Mouse (Mus musculus) adrenal gland, adult (tissue): ENCODE results near the gene Psenen.

Experiments used
- DNase-seq, 2 experiments: peaks; one replicate each; pipeline ENCODE4 v3.0.0; 2022 to 2023; ENCODE audit warnings: low spot score in 1 of 2; ENCODE audit not compliant: inconsistent age in 2 of 2

Gene Psenen

DNA sequence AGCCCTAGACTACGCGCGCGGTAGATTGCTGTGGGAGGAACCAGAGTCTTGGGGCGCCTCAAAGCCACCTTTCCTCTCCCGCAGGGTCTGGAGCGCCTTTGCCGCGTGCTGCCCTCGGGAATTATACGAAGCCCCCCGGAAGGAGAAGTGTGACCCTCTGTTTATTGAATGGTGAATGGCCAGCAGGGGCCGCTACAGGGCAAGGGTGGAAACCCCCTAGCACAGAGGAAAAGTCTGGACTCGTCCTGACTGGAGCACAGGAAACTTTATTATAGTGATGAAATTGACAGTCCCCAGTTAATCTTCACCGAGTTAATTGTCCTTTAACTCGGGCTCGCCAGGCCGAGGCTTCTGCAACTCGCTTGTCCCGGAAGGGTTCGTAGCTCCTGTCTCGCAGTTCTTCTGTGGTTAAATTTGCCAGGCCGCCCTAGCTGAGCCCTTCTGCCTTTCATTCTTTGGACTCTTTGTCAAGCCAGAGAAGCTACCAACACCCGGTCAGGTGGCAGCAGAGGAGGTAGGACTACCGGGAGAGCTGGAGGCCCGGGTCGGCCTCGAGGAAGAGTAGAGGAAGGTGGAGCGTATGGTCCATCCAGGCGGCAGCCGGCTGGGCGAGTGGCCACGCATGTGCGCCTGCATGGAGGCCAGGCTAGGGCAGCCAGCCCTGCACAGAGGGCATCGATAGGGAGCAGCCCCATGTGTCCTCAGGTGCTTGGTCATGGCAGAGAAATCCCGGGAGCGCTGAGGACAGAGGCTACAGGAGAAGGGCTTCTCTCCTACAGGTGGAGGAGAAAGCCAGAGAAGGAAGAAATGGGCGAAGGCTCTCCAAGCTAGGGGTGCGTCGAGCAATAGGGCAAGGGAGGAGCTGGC is 26.2 kb upstream of the Psenen start:
- DNase-seq: peak; percentile 87 to 96

GRCm38 (mm10) chr7:30588676-30589434 is 25.4 kb upstream of the Psenen start, which contains the start of gene Kmt2b:
Gene Kmt2b, minus strand, starts transcription at chr7:30588726.
- DNase-seq: peak; percentile 99

DNA sequence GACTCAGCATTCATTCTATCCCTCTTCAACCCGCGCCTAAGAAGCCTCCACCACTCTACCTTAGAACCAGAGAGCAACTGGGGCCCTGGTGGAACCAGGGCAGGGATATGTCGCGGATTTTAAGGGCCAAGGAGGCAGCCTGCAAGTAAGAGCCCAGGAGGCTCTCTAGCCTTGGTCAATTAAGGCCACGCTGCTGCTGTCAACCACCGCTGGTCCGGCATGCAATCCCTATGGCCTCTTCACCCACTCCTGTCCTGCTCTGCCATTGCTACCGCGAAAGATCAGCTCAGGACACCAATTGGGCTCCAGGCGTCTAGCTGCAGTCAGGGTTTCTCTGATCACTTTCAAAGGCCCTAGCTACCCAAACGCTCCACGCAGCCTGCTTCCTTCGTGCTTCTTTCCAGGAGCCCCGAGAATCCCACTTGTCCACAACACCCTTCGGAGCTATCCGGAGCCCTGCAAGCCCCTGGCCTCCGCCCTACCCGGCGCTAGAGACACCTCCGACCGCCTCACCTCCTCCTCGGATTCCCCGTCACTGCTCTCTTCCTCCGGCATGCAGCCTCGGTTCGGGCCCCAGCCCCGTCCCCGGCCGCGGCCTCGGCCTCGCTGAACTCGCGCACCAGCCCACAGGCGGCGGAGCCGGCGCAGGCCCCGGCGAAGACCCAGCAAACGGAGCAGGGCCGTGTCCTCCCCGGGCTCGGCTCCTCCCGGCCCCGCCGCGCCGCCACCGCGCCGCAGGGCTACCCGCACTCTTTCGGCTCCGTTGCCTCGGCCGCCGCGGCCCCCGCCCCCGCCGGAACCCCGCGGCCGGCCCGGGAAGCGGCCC is 24.6 kb upstream of the Psenen start:
- peak in 1 of 2 experiments; percentile 91 for DNase-seq

GRCm38 (mm10) chr7:30586455-30587020 is 23.1 kb upstream of the Psenen start:
- peak in 1 of 2 experiments; percentile 66 for DNase-seq

- peak in 1 of 2 experiments; percentile 40 for DNase-seq
Observed at GRCm38 (mm10) chr7:30585170-30585569, 21.7 kb upstream of the Psenen start.

DNA sequence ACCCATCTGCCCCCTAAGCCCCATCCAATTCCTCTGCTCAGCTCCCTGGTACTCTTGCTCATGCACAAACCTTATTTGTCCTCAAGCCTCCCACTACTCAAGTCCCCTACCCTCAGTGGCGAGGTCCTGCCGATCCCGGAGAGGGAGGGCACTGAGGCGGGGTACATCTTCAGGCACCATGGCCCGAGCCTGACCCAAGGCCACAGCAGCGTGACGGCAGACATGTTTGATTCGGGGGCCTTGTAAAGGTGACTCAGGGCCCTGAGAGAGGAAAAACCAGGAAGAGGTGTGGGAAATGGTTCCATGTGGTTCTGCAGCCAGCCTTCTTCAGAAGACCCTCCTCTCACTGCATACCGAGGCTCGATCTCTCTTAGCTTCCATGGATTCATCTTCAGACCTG is 20.9 kb upstream of the Psenen start:
- peak in 1 of 2 experiments; percentile 73 for DNase-seq

DNA sequence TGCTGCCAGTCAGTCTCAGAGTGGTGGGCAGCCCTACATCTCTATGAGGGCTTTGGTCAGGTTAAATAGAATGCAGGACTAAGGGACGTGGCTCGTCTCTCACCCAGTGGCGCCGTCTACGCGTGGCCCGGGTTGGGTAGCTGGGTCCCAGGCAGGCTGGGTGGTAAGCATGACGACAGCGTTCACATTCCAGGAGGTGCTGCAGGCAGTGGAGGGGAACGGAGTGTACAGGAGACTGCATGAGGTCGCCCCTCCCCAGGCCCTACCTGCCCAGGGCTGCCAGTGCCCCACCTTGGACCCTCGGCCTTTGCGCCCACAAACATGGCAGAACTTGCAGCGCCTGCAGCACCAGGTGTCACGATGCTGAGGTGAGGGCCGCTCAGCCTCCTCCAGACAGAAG is 18.1 kb upstream of the Psenen start:
- DNase-seq: peak in 1 of 2 experiments; percentile 31

- DNase-seq: peak in 1 of 2 experiments; percentile 10
Observed at GRCm38 (mm10) chr7:30579950-30580349, 16.5 kb upstream of the Psenen start.

DNA sequence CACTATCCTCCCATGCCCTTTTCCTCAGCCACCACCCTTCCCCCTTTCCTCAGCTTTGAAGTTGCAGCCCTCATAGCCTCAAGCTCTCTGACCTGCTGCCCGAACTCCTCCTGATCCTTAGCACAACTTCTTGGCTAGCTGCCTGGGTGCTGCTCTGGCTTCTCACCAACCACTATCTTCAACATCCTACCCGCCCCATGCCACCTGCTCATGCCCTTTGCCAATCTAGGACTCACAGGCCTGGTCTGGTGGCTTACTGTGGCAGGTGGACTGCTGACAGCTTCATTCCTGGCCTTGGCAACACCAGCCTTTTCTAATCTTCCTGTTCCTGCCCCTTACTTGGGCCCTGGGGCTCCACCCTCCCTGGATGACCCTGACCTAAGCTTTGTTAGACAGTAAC is 9.5 kb upstream of the Psenen start:
- peak; percentile 78 to 90 for DNase-seq

- DNase-seq: no peak
Observed at GRCm38 (mm10) chr7:30572389-30572788, 9.0 kb upstream of the Psenen start.

- no peak for DNase-seq
Observed at GRCm38 (mm10) chr7:30567555-30567954, 4.1 kb upstream of the Psenen start.

DNA sequence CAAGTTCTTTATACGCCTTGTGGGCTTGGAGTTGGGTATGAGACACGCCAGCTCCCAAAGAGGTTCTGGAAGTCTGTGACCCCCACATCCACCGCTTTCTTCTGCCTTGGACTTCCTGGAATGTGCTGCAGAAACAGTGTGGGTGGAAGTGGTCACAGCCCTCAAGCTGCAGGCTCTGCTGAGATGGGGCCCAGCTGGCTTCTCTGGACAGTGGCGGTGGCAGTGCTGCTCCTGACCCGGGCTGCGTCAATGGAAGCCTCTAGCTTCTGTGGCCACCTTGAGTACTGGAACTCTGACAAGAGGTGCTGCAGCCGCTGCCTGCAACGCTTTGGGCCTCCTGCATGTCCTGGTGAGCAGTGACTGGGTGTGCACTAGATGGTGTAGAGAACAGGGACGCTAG is 2.6 kb upstream of the Psenen start:
- DNase-seq: no peak

DNA sequence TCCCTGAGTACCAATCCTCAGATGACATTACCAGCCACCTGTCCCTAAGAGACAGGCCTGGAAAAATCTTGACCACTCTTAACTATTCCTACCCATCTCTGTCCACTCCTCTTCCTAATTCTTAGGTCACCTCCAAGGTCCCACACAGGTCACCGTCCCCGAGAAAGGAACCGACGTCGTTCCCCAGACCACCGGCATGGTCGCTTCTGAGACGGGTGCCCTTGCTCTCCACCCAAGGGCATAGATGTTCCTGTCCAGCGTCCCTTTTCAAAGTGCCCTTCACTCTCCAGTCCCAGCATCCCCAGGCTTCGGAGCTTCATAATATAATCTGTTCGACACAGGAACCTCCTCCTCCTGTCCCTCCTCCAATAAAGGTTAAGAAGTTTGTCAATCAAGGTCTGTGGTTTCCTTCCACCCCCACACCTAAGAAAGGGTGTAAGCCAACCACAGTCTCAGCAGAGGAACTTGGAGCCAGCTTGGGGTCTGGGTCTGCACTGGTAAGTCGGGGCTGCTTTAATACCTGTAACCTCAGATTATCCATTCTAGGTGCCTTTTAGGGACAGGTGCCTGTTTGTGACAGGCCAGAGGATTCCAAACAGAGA is 1.6 kb upstream of the Psenen start, which contains the start of gene Igflr1:
Gene Igflr1, plus strand, starts transcription at position 458 of the 602 bp plus-strand sequence.
- DNase-seq: peak in 1 of 2 experiments; percentile 9

DNA sequence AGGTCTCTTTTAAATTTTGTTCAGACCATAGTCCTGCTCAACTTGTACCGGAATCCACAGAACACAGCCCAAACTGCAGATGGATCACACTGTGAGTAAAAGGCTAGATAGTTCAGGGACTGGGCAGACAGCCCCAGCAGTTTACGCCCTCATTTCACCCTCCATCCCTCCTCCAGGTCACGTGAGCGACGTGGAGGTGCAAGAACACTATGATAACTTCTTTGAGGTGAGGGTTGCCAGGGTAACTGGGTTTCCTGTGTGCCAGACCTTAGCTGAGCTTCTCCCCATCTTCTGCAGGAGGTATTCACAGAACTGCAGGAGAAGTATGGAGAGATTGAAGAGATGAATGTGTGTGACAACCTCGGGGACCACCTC is 466 bp upstream of the Psenen start:
- no peak for DNase-seq

- no peak for DNase-seq
Observed at GRCm38 (mm10) chr7:30562526-30563116, 806 bp downstream of the Psenen start.

DNA sequence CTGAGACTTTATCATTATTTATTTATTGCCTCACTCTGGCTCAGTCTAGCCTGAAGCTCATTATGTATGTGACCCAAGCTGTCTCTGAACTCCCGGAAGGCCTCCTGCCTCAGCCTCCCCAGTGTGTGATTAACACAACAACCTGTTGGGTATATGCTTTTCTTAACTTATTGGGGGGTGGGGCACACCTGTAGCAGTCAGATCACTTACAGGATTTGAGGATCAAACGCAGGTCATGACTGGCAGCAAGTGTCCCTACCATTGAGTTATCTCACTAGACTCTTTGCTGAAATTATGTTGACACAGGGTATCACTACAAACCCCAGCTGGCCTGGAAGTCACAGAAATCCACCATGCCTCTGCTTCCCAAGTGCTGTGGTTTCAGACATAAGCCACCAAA is 3.1 kb downstream of the Psenen start:
- peak in 1 of 2 experiments; percentile 43 for DNase-seq

- DNase-seq: peak; percentile 98 to 99
Observed at GRCm38 (mm10) chr7:30559443-30559954, 3.9 kb downstream of the Psenen start, which contains the start of gene Lin37. Gene Lin37, minus strand, starts transcription at chr7:30559838.

- DNase-seq: no peak
Observed at GRCm38 (mm10) chr7:30558656-30559442, 4.6 kb downstream of the Psenen start.
